Mouse (Mus musculus) midbrain, embryonic 14.5 days (tissue): ENCODE measurements around the gene Trhr2. TPM values are rescaled to one million over a fixed set of nuclear protein-coding genes. Genes with fewer than 3 reads are reported as not detected.
"Not testable (repeated sequence)": the region's sequence is repeated elsewhere in the genome, so short reads cannot be mapped to it uniquely, and the experiment has no call there.

Source experiments
- ATAC-seq: fragments of 200-750 bp; cut with Nextera tagmentation; 2 replicates; pipeline ENCODE4 v1.8.0; 2017; ENCODE audit warnings: moderate number of reproducible peaks, moderate library complexity; ENCODE audit not compliant: low FRiP score, low TSS enrichment
- DNase-seq: peaks from one replicate; pipeline ENCODE4 v3.0.0-alpha.2; 2015
- H3K27ac ChIP-seq: fragments of 300-500 bp; sonication (generic); replicated peaks from 2 replicates; pipeline ENCODE4 v1.5.1; 2014; ENCODE audit warnings: mild to moderate bottlenecking, low read depth, low read length, moderate library complexity
- H3K27me3 ChIP-seq: fragments of 300-500 bp; sonication (generic); 2 replicates; pipeline ENCODE4 v1.6.1; 2014; ENCODE audit warnings: low read length, control low read depth, mixed read lengths; ENCODE audit not compliant: control insufficient read depth, insufficient read depth
- H3K36me3 ChIP-seq: fragments of 300-500 bp; sonication (generic); 2 replicates; pipeline ENCODE4 v1.6.1; 2014; ENCODE audit warnings: low read length, control low read depth; ENCODE audit not compliant: control insufficient read depth, insufficient read depth
- H3K4me1 ChIP-seq: fragments of 300-500 bp; sonication (generic); 2 replicates; pipeline ENCODE4 v1.6.1; 2014; ENCODE audit warnings: mild to moderate bottlenecking, antibody characterized with exemption, low read length, control low read depth; ENCODE audit not compliant: control insufficient read depth, insufficient read depth
- H3K4me2 ChIP-seq: fragments of 300-500 bp; sonication (generic); 2 replicates; pipeline ENCODE4 v1.6.1; 2014; ENCODE audit warnings: mild to moderate bottlenecking, low read length, moderate library complexity
- H3K4me3 ChIP-seq: fragments of 300-500 bp; sonication (generic); replicated peaks from 2 replicates; pipeline ENCODE4 v1.5.1; 2014; ENCODE audit warnings: low read depth, low read length
- H3K9ac ChIP-seq: fragments of 300-500 bp; sonication (generic); replicated peaks from 2 replicates; pipeline ENCODE4 v1.6.1; 2014; ENCODE audit warnings: mild to moderate bottlenecking, low read length, moderate library complexity
- H3K9me3 ChIP-seq: fragments of 300-500 bp; sonication (generic); 2 replicates; pipeline ENCODE4 v1.6.1; 2016; ENCODE audit warnings: low read length, control low read depth, mixed read lengths; ENCODE audit not compliant: control insufficient read depth
- WGBS: fragments of 180-500 bp; shearing (Covaris S2); extraction: QIAGEN DNeasy Blood & Tissue Kit; methylation state at CpG from one replicate; pipeline ENCODE4 v1.1.7; 2014; 5-methylcytosine and 5-hydroxymethylcytosine counted together
- polyA plus RNA-seq: library from polyadenylated mRNA; unstranded; fragments of >200 nt; fragmentation: Nextera tagmentation; extraction: Ambion mirVana; gene quantifications from 2 replicates; pipeline ENCODE4 v1.2.1, GENCODE M21; 2014

Trhr2 gene
- polyA plus RNA-seq, 1 experiment from 2014 or later = not detected

DNA sequence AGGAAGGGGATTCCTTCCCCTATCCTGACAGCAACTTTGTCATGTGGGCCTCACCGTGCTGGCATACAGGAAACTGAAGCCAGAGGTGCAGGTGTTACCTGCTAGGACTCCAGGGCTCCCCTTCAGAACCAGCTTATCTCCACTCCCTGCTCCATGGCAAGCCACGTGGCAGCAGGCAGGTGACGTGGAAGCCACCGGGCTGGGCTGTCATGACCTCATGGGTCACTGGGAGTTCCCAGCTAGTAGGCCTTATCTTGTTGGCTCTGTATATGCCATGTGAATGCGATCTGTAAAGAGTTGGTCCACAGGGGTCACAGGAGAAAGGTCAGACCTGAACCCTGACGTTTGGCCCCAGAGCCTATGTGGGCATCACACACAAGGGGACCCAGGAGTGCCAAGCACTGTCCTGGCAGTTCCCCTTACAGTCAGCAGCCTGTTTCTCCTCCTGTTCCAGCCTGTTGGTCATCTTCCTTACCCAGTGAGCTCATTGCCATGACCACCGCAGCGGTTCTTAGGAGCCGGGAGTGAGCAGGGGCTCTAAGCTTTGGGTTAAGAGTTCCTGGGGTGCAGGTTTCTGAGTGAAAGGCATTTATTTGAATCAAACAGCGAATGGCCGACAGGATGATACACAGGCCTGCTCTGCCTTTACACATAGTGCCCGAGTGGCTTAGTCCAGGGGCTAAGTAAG lies 30.0 kb downstream of the Trhr2 start:
- Histone ChIP-seq H3K9me3 (no peaks in the 10 kb centered on the region), H3K4me2 (no peak overlapping the region), H3K27ac (peak overlapping the region; percentile 55; the same call in 1 of the 2 replicates), H3K4me1 (peaks cover 31% of the 10 kb centered on the region), H3K27me3 (peaks cover 17% of the 10 kb centered on the region), H3K36me3 (no peaks in the 10 kb centered on the region), H3K4me3 (no peak overlapping the region), H3K9ac (no peak overlapping the region)
- 73% methylated on average over 12 of the region's 12 CpGs for WGBS
- ATAC-seq = no peak
- no peak for DNase-seq

DNA sequence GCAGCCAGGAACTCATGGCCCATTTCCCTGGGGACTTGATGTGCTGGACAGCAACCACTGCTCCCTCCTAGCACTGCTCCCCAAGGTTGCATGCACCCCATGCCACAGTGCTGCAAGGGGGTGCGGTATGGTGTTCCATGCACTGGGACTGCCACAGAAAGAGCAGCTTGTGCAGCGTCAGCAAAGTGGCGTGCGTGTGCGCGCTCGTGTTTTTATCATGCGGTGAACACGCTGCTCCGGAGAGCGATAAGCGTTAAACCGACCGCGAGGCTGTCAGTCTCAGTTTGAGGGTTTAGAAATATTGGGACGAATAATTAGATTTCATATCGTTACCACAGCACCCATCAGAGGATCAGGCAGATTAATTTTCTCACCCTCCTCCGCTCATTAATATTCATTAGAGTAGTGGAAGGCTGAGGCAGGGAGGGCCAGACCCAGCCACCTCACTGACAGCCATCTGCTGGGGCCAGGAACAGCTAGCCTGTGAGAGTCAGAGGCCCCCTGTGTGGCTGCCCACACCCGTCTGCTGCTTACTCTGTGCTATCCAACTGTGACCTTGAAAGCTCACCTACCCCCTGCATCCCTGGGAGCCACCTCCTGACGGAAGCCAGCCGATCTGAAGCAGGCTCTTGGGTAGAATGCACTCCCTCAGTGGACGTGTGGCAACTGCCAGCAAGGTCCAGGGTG lies 30.9 kb downstream of the Trhr2 start:
- Histone ChIP-seq H3K4me2 (no peak overlapping the region), H3K9ac (no peak overlapping the region), H3K4me3 (no peak overlapping the region), H3K4me1 (peaks cover 36% of the 10 kb centered on the region), H3K27ac (peak overlapping the region; percentile 72), H3K36me3 (no peaks in the 10 kb centered on the region), H3K27me3 (peaks cover 8% of the 10 kb centered on the region), H3K9me3 (no peaks in the 10 kb centered on the region)
- WGBS = 37% methylated on average over 22 of the region's 22 CpGs
- DNase-seq (peak; percentile 72), ATAC-seq (peak; percentile 41; the same call in 1 of the 2 replicates)

DNA sequence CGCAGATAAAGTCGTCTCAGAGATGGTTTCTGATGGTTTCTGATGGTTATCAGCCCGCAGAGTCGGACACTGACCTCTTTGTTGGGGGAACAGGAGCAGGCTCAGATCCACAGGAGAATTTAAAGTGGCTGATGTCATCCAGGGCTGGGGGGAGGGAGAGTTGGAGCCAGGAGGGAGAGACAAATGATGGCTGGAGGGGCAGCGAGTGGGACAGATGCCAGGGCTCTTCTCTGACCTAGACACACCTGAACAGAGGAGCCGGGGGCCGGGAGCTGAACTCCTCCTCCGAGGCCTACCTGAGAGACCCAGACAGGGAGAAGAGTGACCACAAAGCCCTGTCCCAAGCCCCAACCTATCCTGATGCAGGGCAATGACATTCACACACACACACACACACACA lies 31.5 kb downstream of the Trhr2 start:
- 64% methylated on average over 8 of the region's 8 CpGs for WGBS
- ATAC-seq (no peak), DNase-seq (no peak)
- peak overlapping the region; percentile 72 for H3K27ac ChIP-seq
- H3K4me2 ChIP-seq = no peak overlapping the region
- H3K4me1 ChIP-seq = peaks cover 40% of the 10 kb centered on the region
- no peak overlapping the region for H3K9ac ChIP-seq
- no peaks in the 10 kb centered on the region for H3K36me3 ChIP-seq
- no peaks in the 10 kb centered on the region for H3K9me3 ChIP-seq
- peaks cover 2% of the 10 kb centered on the region; the same call in 1 of the 2 replicates for H3K27me3 ChIP-seq
- H3K4me3 ChIP-seq = no peak overlapping the region

DNA sequence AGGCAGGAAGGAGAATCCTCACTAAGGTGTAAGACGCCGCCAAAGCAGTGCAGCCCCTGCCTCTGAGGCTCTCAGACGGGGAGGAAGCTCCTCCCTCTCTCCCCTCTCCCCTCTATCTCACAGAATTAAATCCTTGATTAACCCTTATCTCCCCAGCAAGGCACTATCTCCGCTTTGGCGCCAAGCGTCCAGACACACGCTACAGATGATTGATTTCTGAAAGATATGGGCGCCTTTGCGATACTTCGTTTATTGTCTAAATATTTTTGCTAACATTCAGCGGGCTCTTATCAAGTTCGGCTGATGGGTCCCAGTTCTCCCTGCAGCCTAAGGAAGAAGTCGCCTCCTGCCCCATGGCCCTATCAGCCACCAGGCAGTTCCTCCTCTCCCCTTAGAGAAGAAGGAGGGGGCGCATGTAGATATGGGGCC lies 34.4 kb downstream of the Trhr2 start:
- Histone ChIP-seq H3K9ac (0 out of 2 replicates have a peak overlapping the region, but pooled peaks have one; percentile 10), H3K27me3 (no peaks in the 10 kb centered on the region), H3K4me1 (peaks cover 51% of the 10 kb centered on the region), H3K9me3 (no peaks in the 10 kb centered on the region), H3K36me3 (no peaks in the 10 kb centered on the region), H3K27ac (peak overlapping the region; percentile 34; the same call in 1 of the 2 replicates), H3K4me3 (peak overlapping the region; percentile 9; the same call in 1 of the 2 replicates), H3K4me2 (peak overlapping the region; percentile 40)
- WGBS = 6% methylated on average over 14 of the region's 14 CpGs
- ATAC-seq (no peak), DNase-seq (peak; percentile 53)

DNA sequence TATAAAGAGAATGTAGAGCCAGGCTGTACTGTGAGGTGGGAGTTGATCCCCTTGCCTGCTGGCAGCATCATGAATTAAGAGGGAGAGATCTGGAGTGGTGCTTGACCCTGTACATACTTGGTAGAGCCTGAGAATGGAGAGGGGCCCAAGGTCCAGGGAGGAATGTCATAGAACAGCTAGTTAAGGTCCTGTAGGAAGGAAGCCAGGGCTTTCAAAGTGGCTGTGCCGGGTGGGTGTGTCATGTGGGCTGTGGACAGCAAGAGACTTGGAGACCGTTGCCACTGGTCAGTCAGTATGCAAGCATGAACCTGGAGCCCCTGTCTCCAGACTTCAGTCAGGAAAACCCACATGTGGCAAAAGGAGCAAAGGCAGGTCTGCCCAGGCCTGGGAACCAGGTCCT lies 35.4 kb downstream of the Trhr2 start:
- no peaks in the 10 kb centered on the region for H3K9me3 ChIP-seq
- no peak overlapping the region for H3K27ac ChIP-seq
- 70% methylated on average over 2 of the region's 2 CpGs for WGBS
- no peaks in the 10 kb centered on the region for H3K36me3 ChIP-seq
- DNase-seq = no peak
- no peak overlapping the region for H3K4me3 ChIP-seq
- no peak overlapping the region for H3K9ac ChIP-seq
- H3K4me1 ChIP-seq = peaks cover 57% of the 10 kb centered on the region
- ATAC-seq = no peak
- H3K27me3 ChIP-seq = no peaks in the 10 kb centered on the region
- H3K4me2 ChIP-seq = peak overlapping the region; percentile 40; the same call in 1 of the 2 replicates

DNA sequence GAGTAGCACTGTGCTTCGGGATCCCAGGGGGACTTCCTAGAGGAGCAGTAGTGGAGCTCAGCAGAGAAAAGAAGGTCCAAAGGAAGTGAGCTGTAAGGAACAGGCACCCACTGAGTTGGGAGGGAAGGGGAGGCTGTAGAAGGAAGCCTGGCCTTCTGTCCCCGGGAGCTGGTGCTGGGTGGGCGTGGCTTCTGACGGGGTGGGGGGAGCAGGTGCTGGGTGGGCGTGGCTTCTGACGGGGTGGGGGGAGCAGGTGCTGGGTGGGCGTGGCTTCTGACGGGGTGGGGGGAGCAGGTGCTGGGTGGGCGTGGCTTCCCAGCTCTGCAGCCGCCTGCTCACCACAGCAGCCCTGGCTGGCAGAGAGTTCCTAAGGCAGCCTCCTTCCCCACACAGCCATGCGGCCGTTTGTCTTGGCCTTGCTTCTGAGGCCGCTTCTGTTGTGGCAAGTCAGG lies 36.6 kb downstream of the Trhr2 start:
- DNase-seq, H3K9me3 ChIP-seq, H3K27me3 ChIP-seq, H3K36me3 ChIP-seq, H3K4me2 ChIP-seq, H3K4me3 ChIP-seq, ATAC-seq: not testable (repeated sequence)
- Histone ChIP-seq H3K9ac (0 out of 2 replicates have a peak overlapping the region, but pooled peaks have one; percentile 12), H3K4me1 (peaks cover 51% of the 10 kb centered on the region), H3K27ac (0 out of 2 replicates have a peak overlapping the region, but pooled peaks have one; percentile 32)
- WGBS = 7% methylated on average over 12 of the region's 13 CpGs

DNA sequence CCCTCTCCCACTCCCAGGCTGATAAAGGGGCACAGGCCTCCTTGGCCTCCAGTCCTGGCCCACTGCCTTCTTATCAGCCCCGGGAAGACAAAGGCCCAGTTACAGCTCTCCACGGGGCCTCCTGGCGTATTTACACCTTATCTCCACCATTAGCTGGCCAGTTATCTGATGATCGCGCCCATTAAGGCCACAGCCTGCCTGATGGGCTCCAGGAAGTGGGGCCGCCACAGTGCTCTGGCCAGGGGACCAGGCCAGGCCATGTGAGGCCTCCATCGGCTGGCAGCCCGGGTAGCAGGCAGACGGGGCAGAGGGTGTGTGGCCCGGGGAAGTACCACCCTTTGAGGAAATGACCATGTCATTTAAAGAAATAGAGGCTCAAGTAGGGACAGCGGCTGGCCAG lies 37.8 kb downstream of the Trhr2 start:
- Histone ChIP-seq H3K27me3 (no peaks in the 10 kb centered on the region), H3K4me1 (peaks cover 42% of the 10 kb centered on the region), H3K9ac (no peak overlapping the region), H3K4me3 (no peak overlapping the region), H3K27ac (0 out of 2 replicates have a peak overlapping the region, but pooled peaks have one; percentile 5), H3K36me3 (no peaks in the 10 kb centered on the region), H3K9me3 (no peaks in the 10 kb centered on the region), H3K4me2 (no peak overlapping the region)
- WGBS = 61% methylated on average over 11 of the region's 11 CpGs
- no peak for ATAC-seq
- DNase-seq = no peak

DNA sequence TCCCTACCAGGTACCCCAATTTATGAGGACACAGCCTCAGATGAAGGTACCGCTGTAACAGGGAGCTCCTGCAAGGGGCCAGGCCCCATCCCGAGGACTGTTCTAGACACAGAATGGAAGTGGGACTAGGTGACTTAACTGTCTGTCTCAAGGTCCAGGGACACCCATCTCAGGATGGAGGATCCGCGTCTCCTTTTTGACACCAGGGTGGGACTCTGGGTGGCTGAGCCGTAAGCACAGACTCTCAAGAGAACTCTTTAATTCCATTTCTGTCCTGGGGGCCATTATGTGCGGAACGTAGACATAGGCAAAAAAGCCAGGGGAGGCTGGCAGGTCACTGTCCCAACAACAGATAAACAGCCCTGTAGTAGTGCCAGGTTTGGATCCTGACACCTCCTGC lies 38.4 kb downstream of the Trhr2 start:
- ATAC-seq (no peak), DNase-seq (no peak)
- H3K4me3 ChIP-seq = no peak overlapping the region
- no peaks in the 10 kb centered on the region for H3K9me3 ChIP-seq
- no peak overlapping the region for H3K27ac ChIP-seq
- no peak overlapping the region for H3K4me2 ChIP-seq
- no peaks in the 10 kb centered on the region for H3K36me3 ChIP-seq
- 89% methylated on average over 7 of the region's 7 CpGs for WGBS
- peaks cover 42% of the 10 kb centered on the region for H3K4me1 ChIP-seq
- H3K27me3 ChIP-seq = no peaks in the 10 kb centered on the region
- no peak overlapping the region for H3K9ac ChIP-seq
